Mouse (Mus musculus): ENCODE data around the gene Cxcr1. TPM values are rescaled to one million over a fixed set of nuclear protein-coding genes. Genes with fewer than 3 reads are reported as not detected.
A peak's percentile ranks its signal among the peaks of the same experiment; 100 is the strongest.
"Not testable (repeated sequence)": the region's sequence is repeated elsewhere in the genome, so short reads cannot be mapped to it uniquely, and the experiment has no call there.

Cxcr1 gene
- polyA plus RNA-seq, 1 experiment from 2014 or later: not detected

- Histone ChIP-seq H3K27me3 (ENCODE audit: insufficient read depth, low read length) (no peaks in the 10 kb centered on the region), H3K9ac (no peak overlapping the region), H3K36me3 (ENCODE audit: insufficient read depth) (no peaks in the 10 kb centered on the region), H3K4me3 (ENCODE audit: low read depth, low read length) (no peak overlapping the region), H3K9me3 (ENCODE audit: low read depth, low read length) (no peaks in the 10 kb centered on the region), H3K4me1 (ENCODE audit: insufficient read depth) (peaks cover 8% of the 10 kb centered on the region; the same call in 1 of the 2 replicates), H3K4me2 (no peak overlapping the region), H3K27ac (ENCODE audit: low read depth) (peak overlapping the region; percentile 15; the same call in 1 of the 2 replicates)
- 68% methylated on average over 3 of the region's 3 CpGs for WGBS
- no peak for ATAC-seq (ENCODE audit: insufficient read depth)
- no peak for TF ChIP-seq CTCF (IDR thresholded peaks at IDR 0.05; ENCODE audit: low read depth)
- no peak for DNase-seq
These were observed 15.8 kb downstream of the Cxcr1 start for GRCm38 (mm10) chr1:74178618-74179017.

GRCm38 (mm10) chr1:74175731-74176130, 18.7 kb downstream of the Cxcr1 start:
- Histone ChIP-seq H3K4me2 (no peak overlapping the region), H3K27ac (ENCODE audit: low read depth) (no peak overlapping the region), H3K9ac (no peak overlapping the region), H3K4me3 (ENCODE audit: low read depth, low read length) (no peak overlapping the region), H3K9me3 (ENCODE audit: low read depth, low read length) (no peaks in the 10 kb centered on the region), H3K36me3 (ENCODE audit: insufficient read depth) (no peaks in the 10 kb centered on the region), H3K4me1 (ENCODE audit: insufficient read depth) (peaks cover 8% of the 10 kb centered on the region; the same call in 1 of the 2 replicates), H3K27me3 (ENCODE audit: insufficient read depth, low read length) (no peaks in the 10 kb centered on the region)
- DNase-seq (peak; percentile 58), ATAC-seq (ENCODE audit: insufficient read depth) (no peak)
- WGBS: 50% methylated on average over 4 of the region's 4 CpGs
- no peak for TF ChIP-seq CTCF (IDR thresholded peaks at IDR 0.05; ENCODE audit: low read depth)

GRCm38 (mm10) chr1:74172722-74173121, 21.7 kb downstream of the Cxcr1 start:
- no peak overlapping the region for H3K9ac ChIP-seq
- no peak for TF ChIP-seq CTCF (IDR thresholded peaks at IDR 0.05; ENCODE audit: low read depth)
- H3K4me3 ChIP-seq (ENCODE audit: low read depth, low read length): no peak overlapping the region
- no peaks in the 10 kb centered on the region for H3K9me3 ChIP-seq (ENCODE audit: low read depth, low read length)
- DNase-seq: no peak
- H3K4me1 ChIP-seq (ENCODE audit: insufficient read depth): peaks cover 4% of the 10 kb centered on the region; the same call in 1 of the 2 replicates
- no peak overlapping the region for H3K4me2 ChIP-seq
- no peaks in the 10 kb centered on the region for H3K27me3 ChIP-seq (ENCODE audit: insufficient read depth, low read length)
- WGBS: 65% methylated on average over 3 of the region's 3 CpGs
- no peak for ATAC-seq (ENCODE audit: insufficient read depth)
- H3K27ac ChIP-seq (ENCODE audit: low read depth): no peak overlapping the region
- H3K36me3 ChIP-seq (ENCODE audit: insufficient read depth): no peaks in the 10 kb centered on the region

GRCm38 (mm10) chr1:74169721-74170120, 24.7 kb downstream of the Cxcr1 start:
- no peak for DNase-seq
- no peak for ATAC-seq (ENCODE audit: insufficient read depth)
- WGBS: 79% methylated on average over 3 of the region's 3 CpGs
- TF ChIP-seq CTCF (IDR thresholded peaks at IDR 0.05; ENCODE audit: low read depth): no peak
- Histone ChIP-seq H3K9ac (no peak overlapping the region), H3K4me3 (ENCODE audit: low read depth, low read length) (no peak overlapping the region), H3K27ac (ENCODE audit: low read depth) (no peak overlapping the region), H3K9me3 (ENCODE audit: low read depth, low read length) (no peaks in the 10 kb centered on the region), H3K36me3 (ENCODE audit: insufficient read depth) (no peaks in the 10 kb centered on the region), H3K4me2 (no peak overlapping the region), H3K4me1 (ENCODE audit: insufficient read depth) (no peaks in the 10 kb centered on the region), H3K27me3 (ENCODE audit: insufficient read depth, low read length) (no peaks in the 10 kb centered on the region)

GRCm38 (mm10) chr1:74167136-74167535, 27.3 kb downstream of the Cxcr1 start:
- Histone ChIP-seq H3K4me1 (ENCODE audit: insufficient read depth) (no peaks in the 10 kb centered on the region), H3K27me3 (ENCODE audit: insufficient read depth, low read length) (no peaks in the 10 kb centered on the region), H3K4me2 (no peak overlapping the region), H3K9me3 (ENCODE audit: low read depth, low read length) (no peaks in the 10 kb centered on the region), H3K36me3 (ENCODE audit: insufficient read depth) (no peaks in the 10 kb centered on the region), H3K4me3 (ENCODE audit: low read depth, low read length) (no peak overlapping the region), H3K27ac (ENCODE audit: low read depth) (no peak overlapping the region), H3K9ac (no peak overlapping the region)
- DNase-seq: no peak
- no peak for TF ChIP-seq CTCF (IDR thresholded peaks at IDR 0.05; ENCODE audit: low read depth)
- WGBS: 75% methylated on average over 5 of the region's 5 CpGs
- ATAC-seq (ENCODE audit: insufficient read depth): no peak

GRCm38 (mm10) chr1:74160036-74160435, 34.4 kb downstream of the Cxcr1 start:
- ATAC-seq (ENCODE audit: insufficient read depth) (no peak), DNase-seq (no peak)
- no peaks in the 10 kb centered on the region for H3K27me3 ChIP-seq (ENCODE audit: insufficient read depth, low read length)
- H3K27ac ChIP-seq (ENCODE audit: low read depth): no peak overlapping the region
- no peaks in the 10 kb centered on the region for H3K9me3 ChIP-seq (ENCODE audit: low read depth, low read length)
- TF ChIP-seq CTCF (IDR thresholded peaks at IDR 0.05; ENCODE audit: low read depth): no peak
- H3K4me3 ChIP-seq (ENCODE audit: low read depth, low read length): no peak overlapping the region
- no peaks in the 10 kb centered on the region for H3K4me1 ChIP-seq (ENCODE audit: insufficient read depth)
- H3K4me2 ChIP-seq: no peak overlapping the region
- 53% methylated on average over 2 of the region's 2 CpGs for WGBS
- H3K9ac ChIP-seq: no peak overlapping the region
- H3K36me3 ChIP-seq (ENCODE audit: insufficient read depth): no peaks in the 10 kb centered on the region

GRCm38 (mm10) chr1:74159613-74160012, 34.8 kb downstream of the Cxcr1 start:
- H3K27me3 ChIP-seq (ENCODE audit: insufficient read depth, low read length); H3K9me3 ChIP-seq (ENCODE audit: low read depth, low read length); H3K4me3 ChIP-seq (ENCODE audit: low read depth, low read length); H3K9ac ChIP-seq; H3K36me3 ChIP-seq (ENCODE audit: insufficient read depth); H3K4me2 ChIP-seq; H3K27ac ChIP-seq (ENCODE audit: low read depth); ATAC-seq (ENCODE audit: insufficient read depth); DNase-seq; H3K4me1 ChIP-seq (ENCODE audit: insufficient read depth): not testable (repeated sequence)
- WGBS: 76% methylated on average over 4 of the region's 5 CpGs

GRCm38 (mm10) chr1:74156381-74156910, 38.0 kb downstream of the Cxcr1 start:
- Histone ChIP-seq H3K4me2 (no peak overlapping the region), H3K9me3 (ENCODE audit: low read depth, low read length) (no peaks in the 10 kb centered on the region), H3K36me3 (ENCODE audit: insufficient read depth) (no peaks in the 10 kb centered on the region), H3K9ac (no peak overlapping the region), H3K4me3 (ENCODE audit: low read depth, low read length) (no peak overlapping the region), H3K27ac (ENCODE audit: low read depth) (no peak overlapping the region), H3K27me3 (ENCODE audit: insufficient read depth, low read length) (no peaks in the 10 kb centered on the region), H3K4me1 (ENCODE audit: insufficient read depth) (no peaks in the 10 kb centered on the region)
- TF ChIP-seq CTCF (IDR thresholded peaks at IDR 0.05; ENCODE audit: low read depth): no peak
- ATAC-seq (ENCODE audit: insufficient read depth) (no peak), DNase-seq (peak; percentile 43)
- 61% methylated on average over 14 of the region's 14 CpGs for whole genome bisulfite sequencing

Measured in lung, embryonic 14.5 days (tissue).